Mouse (Mus musculus) liver, postnatal 0 days (tissue): ENCODE measurements around the gene Tesc.

Experiments
- CTCF ChIP-seq: sonication (generic); IDR thresholded peaks from 2 replicates; pipeline ENCODE4 v1.5.1; 2016; ENCODE audit warnings: antibody characterized with exemption, low read depth
- EP300 ChIP-seq: IDR thresholded peaks from 2 replicates; pipeline ENCODE4 v1.6.1; 2016; ENCODE audit warnings: antibody characterized with exemption, low read depth, mild to moderate bottlenecking

GRCm38 (mm10) chr5:118096317-118096716, 68.8 kb downstream of the Tesc start:
- TF ChIP-seq EP300 (no peak), CTCF (no peak)
